Mouse (Mus musculus): ENCODE measurements around the gene Pde3a.

GRCm38 (mm10) chr6:141494909-141495308 is 245.8 kb downstream of the Pde3a start:
- TF ChIP-seq CTCF (IDR thresholded peaks at IDR 0.05) (no peak), POLR2A (IDR thresholded peaks at IDR 0.05; ENCODE audit: insufficient read depth, low read depth, low read length) (no peak), EP300 (IDR thresholded peaks at IDR 0.05; ENCODE audit: insufficient read depth, low read depth, low read length) (no peak)
